Mouse (Mus musculus): ENCODE data around the gene Prickle2. TPM values are rescaled to one million over a fixed set of nuclear protein-coding genes. Genes with fewer than 3 reads are reported as not detected.

Prickle2 gene
- polyA plus RNA-seq, 2 experiments = 0.15 to 0.20 TPM

DNA sequence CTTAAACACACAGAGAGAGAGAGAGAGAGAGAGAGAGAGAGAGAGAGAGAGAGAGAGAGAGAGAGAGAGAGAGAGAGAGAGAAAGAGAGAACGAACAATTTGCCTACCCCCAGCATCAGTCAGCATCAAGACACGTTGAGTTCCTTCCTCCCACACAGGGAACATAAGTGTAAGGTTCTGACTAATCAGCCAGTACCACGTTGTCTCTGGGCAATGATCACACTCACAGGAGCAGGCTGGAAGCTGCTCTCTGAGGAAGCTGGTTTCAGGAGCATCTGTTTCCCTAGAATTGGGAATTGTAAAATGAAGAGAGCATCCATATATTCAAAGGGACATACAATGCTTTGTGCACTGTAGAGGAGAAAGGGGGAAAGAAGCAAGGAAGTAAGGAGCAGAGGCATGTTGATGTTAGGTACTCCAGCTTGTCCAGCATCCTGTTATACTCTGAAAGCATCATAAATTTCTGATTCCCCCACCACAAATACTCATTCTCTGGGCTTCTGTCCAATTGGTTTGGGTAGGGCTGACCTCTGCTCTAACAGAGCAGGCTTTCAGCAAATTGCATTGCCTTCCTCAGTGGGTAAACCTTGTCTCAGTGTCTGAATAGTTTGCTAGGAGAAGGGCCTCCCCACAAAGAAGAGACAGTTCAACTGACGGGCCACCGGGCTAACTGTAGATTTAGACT, 116.4 kb downstream of the Prickle2 start:
- H3K4me3 ChIP-seq (ENCODE audit: insufficient read depth in 1 of 2, low read depth in 2 of 2, low read length in 2 of 2) = no peak overlapping the region
- no peak for DNase-seq (ENCODE audit: low read depth in 3 of 3, low spot score in 3 of 3)
- H3K36me3 ChIP-seq (replicated peaks; ENCODE audit: control insufficient read depth, insufficient read depth, low read depth) = no peaks in the 10 kb centered on the region
- no peaks in the 10 kb centered on the region for H3K4me1 ChIP-seq (replicated peaks; ENCODE audit: control insufficient read depth in 2 of 2, insufficient read depth in 2 of 2, low read length in 1 of 2)
- H3K9me3 ChIP-seq (ENCODE audit: control insufficient read depth, low read length) = no peaks in the 10 kb centered on the region; the same call in 1 of the 2 replicates
- no peak for ATAC-seq (ENCODE audit: insufficient read depth)
- TF ChIP-seq CTCF (IDR thresholded peaks at IDR 0.05; ENCODE audit: low read depth) = no peak
- no peak for TF ChIP-seq EP300 (IDR thresholded peaks at IDR 0.05; ENCODE audit: low read depth)
- WGBS (ENCODE audit: insufficient replicate concordance) = 43% methylated on average over 5 of the region's 5 CpGs
- H3K27me3 ChIP-seq (ENCODE audit: control insufficient read depth, insufficient read depth, low read length) = no peaks in the 10 kb centered on the region
- H3K4me2 ChIP-seq (ENCODE audit: low read depth) = no peak overlapping the region
- no peak overlapping the region for H3K27ac ChIP-seq
- no peak overlapping the region for H3K9ac ChIP-seq (replicated peaks)

DNA sequence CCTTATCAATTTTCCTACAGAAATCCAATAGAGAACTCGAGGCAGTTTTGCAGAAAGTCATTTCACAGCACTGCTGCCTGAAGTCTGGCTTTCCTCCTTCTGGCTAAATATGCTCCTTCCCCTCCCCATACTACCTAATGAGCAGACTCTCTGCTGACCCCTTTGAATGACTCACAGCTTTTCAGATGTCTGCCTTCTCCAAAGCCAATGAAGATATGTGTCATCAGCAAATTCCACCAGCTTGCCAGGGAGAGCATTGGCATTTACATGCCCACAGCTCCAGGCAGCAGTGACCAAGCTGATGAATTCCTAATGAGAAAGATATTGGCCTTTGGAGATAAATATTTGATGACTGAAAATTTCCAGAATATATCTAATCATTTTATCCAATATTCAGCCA, 121.9 kb downstream of the Prickle2 start:
- Histone ChIP-seq H3K27ac (no peak overlapping the region), H3K9me3 (ENCODE audit: control insufficient read depth, low read length) (no peaks in the 10 kb centered on the region), H3K36me3 (replicated peaks; ENCODE audit: control insufficient read depth, insufficient read depth, low read depth) (no peaks in the 10 kb centered on the region), H3K9ac (replicated peaks) (no peak overlapping the region), H3K4me1 (replicated peaks; ENCODE audit: control insufficient read depth in 2 of 2, insufficient read depth in 2 of 2, low read length in 1 of 2) (no peaks in the 10 kb centered on the region), H3K27me3 (ENCODE audit: control insufficient read depth, insufficient read depth, low read length) (no peaks in the 10 kb centered on the region), H3K4me2 (ENCODE audit: low read depth) (no peak overlapping the region), H3K4me3 (ENCODE audit: insufficient read depth in 1 of 2, low read depth in 2 of 2, low read length in 2 of 2) (no peak overlapping the region)
- DNase-seq (ENCODE audit: low read depth in 3 of 3, low spot score in 3 of 3) (no peak), ATAC-seq (ENCODE audit: insufficient read depth) (no peak)
- WGBS (ENCODE audit: insufficient replicate concordance) = 13% methylated on average over 1 of the region's 1 CpGs
- TF ChIP-seq CTCF (IDR thresholded peaks at IDR 0.05; ENCODE audit: low read depth) (no peak), EP300 (IDR thresholded peaks at IDR 0.05; ENCODE audit: low read depth) (no peak)

DNA sequence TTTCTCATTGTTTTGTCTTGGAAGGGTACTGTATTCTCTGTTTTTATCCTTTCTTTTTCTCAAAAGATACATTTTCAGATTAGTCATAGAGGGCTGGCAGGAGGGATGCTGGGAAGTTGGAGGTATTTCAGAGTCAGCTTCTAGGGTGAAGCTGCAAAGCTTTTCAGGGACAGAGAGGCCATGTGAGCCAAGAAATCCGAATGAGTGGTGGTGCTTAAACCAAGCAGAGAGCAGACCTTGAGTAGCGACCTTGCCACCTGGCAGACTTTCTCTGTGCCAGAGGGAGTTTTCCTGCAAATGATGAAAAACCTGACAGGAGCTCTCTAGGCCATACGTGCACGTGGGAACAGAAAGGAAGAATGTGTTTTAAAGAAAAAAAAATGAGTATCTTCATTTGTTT, 130.7 kb downstream of the Prickle2 start:
- no peaks in the 10 kb centered on the region for H3K36me3 ChIP-seq (replicated peaks; ENCODE audit: control insufficient read depth, insufficient read depth, low read depth)
- ATAC-seq (ENCODE audit: insufficient read depth) (no peak), DNase-seq (ENCODE audit: low read depth in 3 of 3, low spot score in 3 of 3) (no peak)
- no peak overlapping the region for H3K4me3 ChIP-seq (ENCODE audit: insufficient read depth in 1 of 2, low read depth in 2 of 2, low read length in 2 of 2)
- TF ChIP-seq CTCF (IDR thresholded peaks at IDR 0.05; ENCODE audit: low read depth) (no peak), EP300 (IDR thresholded peaks at IDR 0.05; ENCODE audit: low read depth) (no peak)
- no peaks in the 10 kb centered on the region for H3K27me3 ChIP-seq (ENCODE audit: control insufficient read depth, insufficient read depth, low read length)
- 43% methylated on average over 4 of the region's 4 CpGs for WGBS (ENCODE audit: insufficient replicate concordance)
- H3K4me2 ChIP-seq (ENCODE audit: low read depth) = no peak overlapping the region
- no peak overlapping the region for H3K27ac ChIP-seq
- no peaks in the 10 kb centered on the region for H3K9me3 ChIP-seq (ENCODE audit: control insufficient read depth, low read length)
- H3K9ac ChIP-seq (replicated peaks) = no peak overlapping the region
- no peaks in the 10 kb centered on the region for H3K4me1 ChIP-seq (replicated peaks; ENCODE audit: control insufficient read depth in 2 of 2, insufficient read depth in 2 of 2, low read length in 1 of 2)

DNA sequence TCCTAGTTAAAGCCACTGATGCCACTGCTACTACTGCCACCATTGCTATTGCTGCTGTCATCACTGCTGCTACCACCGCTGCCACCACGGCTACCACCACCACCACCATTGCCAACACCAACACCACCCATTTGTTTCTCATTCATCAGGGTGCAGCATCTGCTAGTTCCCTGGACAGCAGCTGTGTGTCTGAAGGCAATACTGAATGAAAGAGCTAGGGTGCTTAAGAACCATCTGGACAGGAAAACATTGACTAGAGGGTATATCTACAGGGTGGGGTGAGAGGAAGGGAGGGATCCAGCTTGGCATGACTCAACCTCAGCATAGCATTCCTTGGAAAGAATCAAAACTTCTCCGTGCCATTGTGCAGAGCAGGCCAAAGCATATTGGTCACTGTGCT, 133.8 kb downstream of the Prickle2 start:
- TF ChIP-seq CTCF (IDR thresholded peaks at IDR 0.05; ENCODE audit: low read depth) (no peak), EP300 (IDR thresholded peaks at IDR 0.05; ENCODE audit: low read depth) (no peak)
- Histone ChIP-seq H3K27ac (no peak overlapping the region), H3K9ac (replicated peaks) (no peak overlapping the region), H3K36me3 (replicated peaks; ENCODE audit: control insufficient read depth, insufficient read depth, low read depth) (no peaks in the 10 kb centered on the region), H3K4me3 (ENCODE audit: insufficient read depth in 1 of 2, low read depth in 2 of 2, low read length in 2 of 2) (no peak overlapping the region), H3K27me3 (ENCODE audit: control insufficient read depth, insufficient read depth, low read length) (no peaks in the 10 kb centered on the region), H3K4me2 (ENCODE audit: low read depth) (no peak overlapping the region), H3K9me3 (ENCODE audit: control insufficient read depth, low read length) (no peaks in the 10 kb centered on the region), H3K4me1 (replicated peaks; ENCODE audit: control insufficient read depth in 2 of 2, insufficient read depth in 2 of 2, low read length in 1 of 2) (no peaks in the 10 kb centered on the region)
- no peak for ATAC-seq (ENCODE audit: insufficient read depth)
- 80% methylated on average over 3 of the region's 3 CpGs for WGBS (ENCODE audit: insufficient replicate concordance)
- no peak for DNase-seq (ENCODE audit: low read depth in 3 of 3, low spot score in 3 of 3)

DNA sequence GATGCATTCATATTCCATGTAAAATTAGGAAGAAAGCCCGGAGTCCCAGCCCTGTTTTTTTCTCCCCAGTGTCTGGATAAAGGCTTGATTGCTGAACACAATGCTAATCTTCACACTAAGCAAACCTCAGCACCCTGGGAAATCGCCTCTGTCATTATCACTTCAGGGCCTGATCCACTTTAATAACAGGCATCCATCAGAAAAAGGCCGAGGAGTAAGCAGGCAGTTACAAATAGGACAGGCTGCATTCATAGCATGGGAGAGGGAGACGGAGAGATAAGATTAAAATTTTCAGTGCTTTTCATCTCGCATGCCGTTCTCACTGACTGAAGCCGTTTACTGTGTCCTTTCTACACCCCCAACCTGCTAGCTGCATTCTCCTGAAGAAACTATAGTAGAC, 135.9 kb downstream of the Prickle2 start:
- H3K4me3 ChIP-seq (ENCODE audit: insufficient read depth in 1 of 2, low read depth in 2 of 2, low read length in 2 of 2) = no peak overlapping the region
- H3K9me3 ChIP-seq (ENCODE audit: control insufficient read depth, low read length) = no peaks in the 10 kb centered on the region
- H3K36me3 ChIP-seq (replicated peaks; ENCODE audit: control insufficient read depth, insufficient read depth, low read depth) = no peaks in the 10 kb centered on the region
- no peak overlapping the region for H3K9ac ChIP-seq (replicated peaks)
- ATAC-seq (ENCODE audit: insufficient read depth) = no peak
- 49% methylated on average over 7 of the region's 7 CpGs for WGBS (ENCODE audit: insufficient replicate concordance)
- no peak for DNase-seq (ENCODE audit: low read depth in 3 of 3, low spot score in 3 of 3)
- H3K27me3 ChIP-seq (ENCODE audit: control insufficient read depth, insufficient read depth, low read length) = no peaks in the 10 kb centered on the region
- H3K4me1 ChIP-seq (replicated peaks; ENCODE audit: control insufficient read depth in 2 of 2, insufficient read depth in 2 of 2, low read length in 1 of 2) = no peaks in the 10 kb centered on the region
- no peak overlapping the region for H3K4me2 ChIP-seq (ENCODE audit: low read depth)
- no peak overlapping the region for H3K27ac ChIP-seq
- TF ChIP-seq EP300 (IDR thresholded peaks at IDR 0.05; ENCODE audit: low read depth) = no peak
- TF ChIP-seq CTCF (IDR thresholded peaks at IDR 0.05; ENCODE audit: low read depth) = no peak
